Mouse (Mus musculus): ENCODE data around the gene Gpr162. TPM values are rescaled to one million over a fixed set of nuclear protein-coding genes. Genes with fewer than 3 reads are reported as not detected.
A peak's percentile ranks its signal among the peaks of the same experiment; 100 is the strongest.
"Not testable (repeated sequence)": the region's sequence is repeated elsewhere in the genome, so short reads cannot be mapped to it uniquely, and the experiment has no call there.

The Gpr162 gene
- total RNA-seq, 2 experiments from 2014 or later: 207 to 229 TPM

DNA sequence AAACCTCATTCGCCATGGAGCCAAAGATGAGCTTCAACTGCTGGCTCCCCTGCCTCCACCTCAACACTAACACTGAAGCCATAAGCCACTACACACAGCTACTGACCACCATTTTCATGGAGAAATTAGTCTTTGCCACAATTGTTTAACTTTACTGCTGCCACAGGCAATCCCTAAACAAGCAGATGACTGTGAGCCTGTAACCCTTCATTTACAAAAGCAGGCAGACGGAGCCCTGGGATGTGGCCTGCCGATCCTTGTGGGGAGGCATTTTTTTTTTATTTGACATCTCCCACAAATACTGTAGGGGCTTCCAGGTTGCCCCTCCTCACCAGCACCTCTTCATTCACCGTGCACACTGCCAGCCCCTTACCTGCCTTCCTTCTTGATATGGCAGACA is 47.2 kb downstream of the Gpr162 start:
- no peak for DNase-seq (ENCODE audit: low spot score in 2 of 2)
- intact Hi-C loops (cut with DNase I): no loop called here

DNA sequence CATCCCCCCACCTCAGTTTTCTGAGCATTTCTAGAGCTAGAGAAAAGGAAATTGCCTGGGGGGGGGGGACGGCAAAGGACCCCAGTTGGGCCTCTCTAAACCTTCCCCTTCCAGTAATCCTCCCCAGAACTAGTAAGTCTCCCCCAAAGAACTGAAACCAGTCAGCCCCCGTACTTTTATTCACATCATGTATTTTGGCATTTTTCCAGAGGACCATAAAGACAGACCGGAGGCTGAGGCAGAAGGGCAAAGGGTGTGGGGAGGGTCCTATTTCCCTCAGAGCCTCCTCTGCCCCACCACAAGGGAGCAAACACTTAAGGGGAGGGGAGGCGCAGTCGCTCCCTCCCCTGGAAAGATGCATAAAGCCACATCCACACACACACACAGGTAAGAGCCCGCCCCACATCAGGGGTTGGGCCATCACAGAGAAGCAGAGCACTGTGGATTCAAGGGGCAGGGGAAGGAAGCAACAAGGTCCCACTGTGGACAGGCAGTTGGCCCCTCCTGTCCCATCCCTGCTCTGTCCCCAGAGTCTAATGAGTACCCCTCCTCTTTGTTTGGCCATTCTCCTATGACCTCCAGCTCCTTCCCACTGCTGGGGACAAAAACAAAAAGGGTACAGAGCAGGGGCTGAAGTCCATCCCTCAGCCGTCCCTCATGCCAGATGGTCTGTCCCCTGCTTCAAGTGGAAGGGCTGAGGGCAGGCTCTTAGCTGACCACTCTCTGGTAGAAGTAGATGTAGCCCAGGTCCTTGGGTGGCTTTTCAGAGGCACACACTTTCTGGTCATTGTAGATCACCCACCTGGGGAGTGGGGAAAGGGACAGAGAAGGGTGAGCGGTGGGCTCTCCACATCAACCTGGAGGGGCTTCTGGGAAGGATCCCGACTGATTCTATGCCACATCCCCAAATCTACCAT is 48.7 kb downstream of the Gpr162 start:
- no peak for DNase-seq (ENCODE audit: low spot score in 2 of 2)
- intact Hi-C loops (cut with DNase I): no loop called here

DNA sequence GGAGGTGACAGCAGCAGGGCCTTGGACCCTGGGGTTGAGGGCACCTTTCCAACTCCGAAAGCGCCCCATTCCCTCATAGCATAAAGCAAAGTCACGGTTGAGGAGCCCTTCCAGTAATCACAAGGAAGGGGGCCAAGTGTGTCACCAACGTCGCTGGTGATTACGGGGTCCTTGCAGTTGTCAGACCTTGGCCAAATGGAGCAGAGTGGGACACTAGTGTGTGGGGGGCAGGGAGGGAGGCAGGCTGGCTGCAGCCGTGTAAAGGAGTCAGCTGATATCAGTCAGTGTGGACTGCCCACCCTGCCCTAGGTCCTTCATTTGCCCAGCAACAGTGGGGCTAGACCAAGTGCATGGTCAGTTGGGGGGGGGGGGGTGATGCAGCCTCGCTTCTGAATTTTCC is 49.3 kb downstream of the Gpr162 start:
- intact Hi-C loops (cut with DNase I): no loop called here
- DNase-seq (ENCODE audit: low spot score in 2 of 2): no peak

GRCm38 (mm10) chr6:124813933-124814332 is 49.9 kb downstream of the Gpr162 start, which contains the start of gene Tpi1:
Tpi1 (minus strand) TSS chr6:124814296.
- intact Hi-C loops (cut with DNase I): no loop called here
- peak; percentile 88 to 94 for DNase-seq (ENCODE audit: low spot score in 2 of 2)

- DNase-seq (ENCODE audit: low spot score in 2 of 2): peak; percentile 73 to 83
- intact Hi-C loops (cut with DNase I): no loop called here
These were observed 50.3 kb downstream of the Gpr162 start for GRCm38 (mm10) chr6:124813496-124813895.

DNA sequence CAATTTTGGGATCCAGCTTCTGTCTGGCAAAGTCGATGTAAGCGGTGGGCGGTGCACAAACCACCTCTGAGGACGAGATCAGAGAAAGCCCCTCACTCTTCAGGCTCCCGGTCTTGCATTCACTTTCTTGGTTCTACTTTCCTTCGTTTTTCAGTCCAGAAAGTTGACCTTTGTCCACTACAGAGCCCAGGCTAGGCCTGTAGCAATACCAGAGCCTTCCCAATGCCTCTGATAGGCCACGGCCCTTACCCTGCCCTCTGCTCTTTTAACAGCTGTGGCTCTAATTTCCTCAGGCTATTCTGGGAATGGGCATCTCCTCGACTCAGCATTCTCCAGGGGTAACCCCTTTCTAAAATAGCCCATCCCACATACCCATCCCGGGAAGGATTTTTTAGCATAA is 50.9 kb downstream of the Gpr162 start:
- no peak for DNase-seq (ENCODE audit: low spot score in 2 of 2)
- intact Hi-C loops (cut with DNase I): no loop called here

DNA sequence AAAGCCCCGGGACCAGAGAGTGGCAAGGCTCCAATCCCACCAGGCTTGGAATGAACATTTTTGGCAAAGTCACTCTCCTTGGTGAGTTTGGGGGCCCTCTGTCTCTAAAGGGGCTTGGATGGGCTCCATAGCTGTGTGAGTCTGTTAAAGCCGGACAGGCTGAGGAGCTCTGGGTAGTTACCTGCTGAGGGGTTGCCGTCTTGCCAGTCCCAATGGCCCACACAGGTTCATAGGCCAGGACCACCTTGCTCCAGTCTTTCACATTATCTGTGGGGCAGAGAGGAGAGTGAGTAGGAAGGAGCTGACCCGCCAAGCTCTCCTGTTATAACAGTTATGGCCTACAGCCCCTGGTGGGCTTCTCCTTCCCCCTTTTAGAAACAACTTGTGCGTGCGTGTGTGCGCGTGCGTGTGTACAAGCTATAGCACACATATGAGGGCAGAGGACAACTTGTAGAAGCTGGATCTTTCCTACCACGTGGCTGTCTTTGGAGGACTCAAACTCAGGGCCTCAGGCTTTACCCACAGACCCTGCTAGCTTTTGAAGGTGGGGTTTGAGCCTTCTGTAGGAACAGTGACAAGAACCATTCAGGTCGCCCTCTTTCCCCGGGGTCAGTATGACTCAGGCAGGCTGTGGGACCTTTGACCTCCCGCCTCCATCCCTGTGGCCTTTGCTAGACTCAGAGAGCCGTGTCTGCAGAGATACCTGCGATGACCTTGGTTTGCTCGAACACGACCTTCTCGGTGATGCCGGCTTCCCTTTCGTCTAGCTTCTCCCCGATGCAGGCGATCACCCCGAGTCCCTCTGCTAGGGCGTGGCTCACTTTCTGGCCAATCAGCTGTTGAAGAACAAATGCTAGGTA is 51.9 kb downstream of the Gpr162 start:
- no peak for DNase-seq (ENCODE audit: low spot score in 2 of 2)
- intact Hi-C loops (cut with DNase I): no loop called here

- no peak for DNase-seq (ENCODE audit: low spot score in 2 of 2)
- intact Hi-C loops (cut with DNase I): no loop called here
These were observed 52.4 kb downstream of the Gpr162 start for GRCm38 (mm10) chr6:124811403-124811665.

DNA sequence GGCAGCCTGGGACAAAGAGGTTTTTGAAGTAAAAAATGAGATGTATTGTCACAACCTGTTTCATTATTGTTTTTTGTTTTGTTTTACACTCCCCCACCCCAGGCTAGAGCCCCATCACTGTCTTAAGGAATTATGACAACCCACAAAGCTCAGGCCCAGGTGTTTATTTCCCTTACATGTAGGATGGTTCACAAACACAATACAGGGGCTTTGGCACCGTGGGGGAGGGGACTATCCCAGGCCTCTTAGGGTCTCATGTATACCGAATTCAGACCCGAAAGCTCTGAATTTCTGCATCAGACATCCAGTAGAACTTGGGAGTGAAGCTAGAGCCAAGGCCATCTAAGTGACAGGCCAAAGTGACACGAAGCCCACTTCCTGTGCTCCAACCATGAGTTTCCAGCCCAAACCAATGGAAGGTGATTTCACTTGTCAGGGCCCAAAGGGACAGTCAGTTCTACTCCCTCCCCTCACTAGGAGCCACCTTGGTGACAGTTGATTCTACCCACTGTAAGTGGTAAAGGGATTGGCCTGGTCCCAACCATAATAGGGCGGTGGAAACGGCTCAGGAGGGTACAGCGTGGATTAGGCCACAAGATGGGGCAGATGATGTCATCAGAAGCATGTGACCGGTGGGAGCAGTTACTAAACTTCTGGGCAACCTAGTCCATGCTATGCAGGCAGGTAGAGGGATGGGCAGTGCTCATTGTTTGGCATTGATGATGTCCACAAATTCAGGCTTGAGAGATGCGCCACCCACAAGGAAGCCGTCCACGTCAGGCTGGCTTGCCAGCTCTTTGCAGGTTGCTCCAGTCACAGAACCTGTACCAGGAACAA is 53.0 kb downstream of the Gpr162 start:
- intact Hi-C loops (cut with DNase I); DNase-seq (ENCODE audit: low spot score in 2 of 2): not testable (repeated sequence)

GRCm38 (mm10) chr6:124809775-124810538 is 53.8 kb downstream of the Gpr162 start:
- intact Hi-C loops (cut with DNase I): loop anchor here (1.0 kb wide), 1 partner anchor 41 kb away; the partner anchor contains the start of gene Eno2
- no peak for DNase-seq (ENCODE audit: low spot score in 2 of 2)

DNA sequence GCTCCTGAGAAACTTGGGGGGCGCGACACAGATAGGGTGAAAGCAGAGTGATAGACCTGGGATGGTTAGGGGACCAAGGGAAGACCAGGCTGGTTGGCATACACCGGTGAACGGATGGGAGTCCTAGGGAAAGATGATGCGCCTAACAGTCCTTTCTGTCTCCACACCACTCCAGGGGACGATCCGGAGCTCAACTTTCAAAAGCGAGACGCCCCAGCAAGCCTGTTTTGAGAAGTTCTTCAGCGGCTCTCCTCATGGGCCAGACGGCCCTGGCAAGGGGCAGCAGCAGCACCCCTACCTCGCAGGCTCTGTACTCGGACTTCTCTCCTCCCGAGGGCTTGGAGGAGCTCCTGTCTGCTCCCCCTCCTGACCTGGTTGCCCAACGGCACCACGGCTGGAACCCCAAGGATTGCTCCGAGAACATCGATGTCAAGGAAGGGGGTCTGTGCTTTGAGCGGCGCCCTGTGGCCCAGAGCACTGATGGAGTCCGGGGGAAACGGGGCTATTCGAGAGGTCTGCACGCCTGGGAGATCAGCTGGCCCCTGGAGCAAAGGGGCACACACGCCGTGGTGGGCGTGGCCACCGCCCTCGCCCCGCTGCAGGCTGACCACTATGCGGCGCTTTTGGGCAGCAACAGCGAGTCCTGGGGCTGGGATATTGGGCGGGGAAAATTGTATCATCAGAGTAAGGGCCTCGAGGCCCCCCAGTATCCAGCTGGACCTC is 54.6 kb downstream of the Gpr162 start:
- DNase-seq (ENCODE audit: low spot score in 2 of 2): peak; percentile 65 to 67
- intact Hi-C loops (cut with DNase I): loop anchor here (1.0 kb wide), 1 partner anchor 40 kb away; the partner anchor contains the start of gene Eno2

Other genes with a start within 250 kb of the Gpr162 start
- under 1 TPM; 0.14 to 0.16 TPM for gene C1s2, start 227.9 kb downstream of the Gpr162 start, total RNA-seq (2021)
- gene Lpcat3, start 201.0 kb downstream of the Gpr162 start, total RNA-seq (2021): 10 to 100 TPM; 22.4 to 31.2 TPM
- gene Emg1, start 151.8 kb downstream of the Gpr162 start, total RNA-seq (2021): 10 to 100 TPM; 42.9 to 48.8 TPM
- gene Phb2, start 151.6 kb downstream of the Gpr162 start, total RNA-seq (2021): 100 to 1,000 TPM; 112 to 120 TPM
- gene Ptpn6, start 125.3 kb downstream of the Gpr162 start, total RNA-seq (2021): 1 to 10 TPM; 3.1 to 4.5 TPM
- gene Grcc10, start 122.6 kb downstream of the Gpr162 start, total RNA-seq (2021): 100 to 1,000 TPM; 315 to 349 TPM
- gene Gm45234, start 108.0 kb downstream of the Gpr162 start, total RNA-seq (2021): not detected
- gene Atn1, start 107.5 kb downstream of the Gpr162 start, total RNA-seq (2021): 100 to 1,000 TPM; 154 to 162 TPM
- 1,000 to 10,000 TPM in 1 of 2 experiments, 100 to 1,000 TPM in 1; 999 to 1,002 TPM for gene Eno2, start 94.3 kb downstream of the Gpr162 start, total RNA-seq (2021)
- 1 to 10 TPM; 1.5 to 1.9 TPM for gene Lrrc23, start 84.3 kb downstream of the Gpr162 start, total RNA-seq (2021)
- 1 to 10 TPM; 4.4 to 5.2 TPM for gene Spsb2, start 55.3 kb downstream of the Gpr162 start, total RNA-seq (2021)
- gene Tpi1, start 49.7 kb downstream of the Gpr162 start, total RNA-seq (2021): 100 to 1,000 TPM; 739 to 808 TPM
- 100 to 1,000 TPM; 176 to 177 TPM for gene Usp5, start 34.5 kb downstream of the Gpr162 start, total RNA-seq (2021)
- 1 to 10 TPM in 1 of 2 experiments, under 1 TPM in 1; 0.50 to 1.1 TPM for gene Cdca3, start 34.4 kb downstream of the Gpr162 start, total RNA-seq (2021)
- gene Gnb3, start 23.7 kb downstream of the Gpr162 start, total RNA-seq (2021): under 1 TPM in 1 of 2 experiments, not detected in 1; 0.18 TPM
- gene P3h3, start 6.2 kb downstream of the Gpr162 start, total RNA-seq (2021): 10 to 100 TPM; 21.9 to 25.7 TPM
- 1 to 10 TPM; 2.8 to 8.7 TPM for gene Cd4, start 24.2 kb upstream of the Gpr162 start, total RNA-seq (2021)
- 1 to 10 TPM; 2.9 to 3.6 TPM for gene Lag3, start 47.7 kb upstream of the Gpr162 start, total RNA-seq (2021)
- 1,000 to 10,000 TPM in 1 of 2 experiments, 100 to 1,000 TPM in 1; 954 to 1,041 TPM for gene Ptms, start 56.1 kb upstream of the Gpr162 start, total RNA-seq (2021)
- gene Mlf2, start 67.4 kb upstream of the Gpr162 start, total RNA-seq (2021): 100 to 1,000 TPM; 648 to 675 TPM
- 100 to 1,000 TPM; 149 to 163 TPM for gene Cops7a, start 101.6 kb upstream of the Gpr162 start, total RNA-seq (2021)
- 100 to 1,000 TPM; 169 to 181 TPM for gene Pianp, start 132.7 kb upstream of the Gpr162 start, total RNA-seq (2021)
- gene Zfp384, start 145.2 kb upstream of the Gpr162 start, total RNA-seq (2021): 10 to 100 TPM; 38.4 to 44.1 TPM
- 10 to 100 TPM; 54.0 to 62.1 TPM for gene Ing4, start 175.8 kb upstream of the Gpr162 start, total RNA-seq (2021)
- gene Acrbp, start 185.7 kb upstream of the Gpr162 start, total RNA-seq (2021): 10 to 100 TPM in 1 of 2 experiments, 1 to 10 TPM in 1; 8.4 to 12.3 TPM
- under 1 TPM; 0.60 to 0.96 TPM for gene Lpar5, start 203.9 kb upstream of the Gpr162 start, total RNA-seq (2021)
- 100 to 1,000 TPM; 154 to 161 TPM for gene Chd4, start 232.0 kb upstream of the Gpr162 start, total RNA-seq (2021)

Data from left cerebral cortex, postnatal 25 days (tissue).